Mouse (Mus musculus): ENCODE measurements around the gene Foxk1.

Foxk1 gene

DNA sequence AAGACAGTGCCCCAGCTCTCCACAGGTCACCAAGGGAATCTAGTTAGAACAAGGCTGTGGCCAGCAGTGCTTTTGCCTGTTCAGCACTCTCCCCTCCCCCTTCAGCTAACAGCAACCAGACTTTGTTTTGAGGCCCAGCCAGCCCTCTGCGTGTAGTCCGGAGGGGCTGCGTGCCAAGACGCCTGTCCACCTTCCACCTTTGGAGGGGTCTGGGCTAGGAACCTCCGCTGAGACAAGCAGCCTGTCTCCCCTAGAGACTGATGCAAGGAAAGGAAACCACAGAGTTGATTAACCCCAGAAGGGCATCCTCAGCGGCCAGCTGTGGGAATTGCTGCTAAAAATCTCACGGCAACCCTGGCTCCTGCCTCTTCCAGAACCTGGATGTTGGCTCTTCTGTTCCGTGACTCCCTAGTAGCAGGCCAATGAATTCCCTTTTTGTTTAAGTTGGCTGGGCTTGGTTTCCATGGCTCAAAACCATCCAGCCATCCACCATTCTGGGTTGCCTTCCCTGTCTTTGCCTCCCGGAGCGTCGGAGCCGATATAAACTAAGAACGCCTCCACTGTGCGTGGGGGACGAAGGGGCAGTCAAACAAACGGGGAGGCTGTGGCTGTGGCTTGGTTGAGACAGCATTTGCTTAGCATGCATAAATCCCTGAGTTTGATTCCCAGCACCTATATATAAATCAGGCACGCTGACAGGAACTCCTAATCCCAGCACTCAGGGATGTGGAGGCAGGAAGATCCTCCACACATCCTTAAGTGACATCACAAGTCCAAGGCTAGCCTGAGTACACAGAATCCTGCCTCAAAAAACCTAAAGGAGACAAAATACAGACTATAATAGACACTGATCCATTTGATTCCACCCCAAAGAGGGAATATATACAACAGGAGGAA lies 14.3 kb upstream of the Foxk1 start:
- no peak for DNase-seq (ENCODE audit: extremely low read depth, insufficient read length, low spot score)

DNA sequence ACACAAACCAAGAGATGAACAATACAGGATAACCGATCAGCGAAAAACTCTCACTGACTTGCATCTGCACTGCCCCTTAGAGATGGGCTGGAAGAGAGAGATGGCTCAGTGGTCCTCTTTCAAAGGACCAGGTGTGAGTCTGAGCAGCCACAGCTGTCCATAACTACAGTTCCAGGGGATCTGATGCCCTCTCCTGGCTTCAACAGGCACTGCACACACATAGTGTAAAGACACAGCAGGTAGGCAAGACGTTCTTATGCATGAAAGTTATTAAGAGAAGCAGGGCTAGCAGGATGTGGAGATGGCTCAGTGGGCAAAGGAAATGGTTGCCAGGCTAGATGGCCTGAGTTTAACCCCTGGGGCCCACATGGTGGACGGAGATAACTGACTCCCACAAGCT lies 13.6 kb upstream of the Foxk1 start:
- DNase-seq (ENCODE audit: extremely low read depth, insufficient read length, low spot score), result no peak

DNA sequence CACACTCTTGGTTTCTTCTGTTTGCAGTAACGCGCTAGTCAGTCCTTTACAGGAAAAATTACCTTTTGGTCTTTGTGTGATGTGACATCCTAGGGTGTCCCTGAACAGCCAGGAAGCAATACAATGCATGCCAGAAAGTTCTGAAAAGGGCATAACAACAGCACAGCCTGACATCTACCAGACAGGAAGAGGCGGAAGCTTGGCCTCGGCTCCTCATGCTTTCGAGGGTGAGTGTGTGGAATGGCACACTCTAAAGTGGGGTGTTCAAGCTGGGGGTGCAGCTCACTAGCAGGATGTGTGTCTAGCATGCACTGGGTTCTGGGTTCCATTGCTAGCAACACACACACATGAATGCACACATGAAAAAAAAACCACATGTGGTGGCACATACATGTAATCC lies 9.6 kb upstream of the Foxk1 start:
- DNase-seq (ENCODE audit: extremely low read depth, insufficient read length, low spot score), result no peak

DNA sequence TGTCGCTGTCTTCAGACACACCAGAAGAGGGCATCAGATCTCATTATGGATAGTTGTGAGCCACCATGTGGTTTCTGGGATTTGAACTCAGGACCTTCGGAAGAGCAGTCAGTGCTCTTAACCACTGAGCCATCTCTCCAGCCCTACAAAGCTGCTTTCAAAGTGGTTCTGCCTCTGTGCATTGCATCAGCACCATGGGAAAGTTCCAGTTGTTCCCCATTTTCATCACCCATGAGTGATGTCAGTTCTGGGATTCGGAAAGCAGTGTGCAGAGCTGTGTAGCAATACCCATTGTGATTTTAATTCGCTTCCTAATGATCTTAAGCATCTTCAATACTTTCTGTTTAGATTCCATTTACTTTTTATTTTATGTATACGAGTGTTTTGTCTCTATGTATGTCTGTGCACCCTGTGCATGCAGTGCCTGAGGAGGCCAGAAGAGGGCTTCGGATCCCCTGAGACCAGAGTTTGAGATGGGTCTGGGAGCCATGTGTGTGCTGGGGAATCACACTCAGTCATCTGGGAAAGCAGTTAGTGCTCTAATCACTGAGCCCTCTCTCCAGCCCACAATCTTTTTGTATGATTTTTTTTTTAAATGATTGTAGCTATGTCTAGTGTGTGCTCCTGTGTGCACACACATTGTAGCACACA lies 6.6 kb upstream of the Foxk1 start:
- DNase-seq (ENCODE audit: extremely low read depth, insufficient read length, low spot score), result no peak

DNA sequence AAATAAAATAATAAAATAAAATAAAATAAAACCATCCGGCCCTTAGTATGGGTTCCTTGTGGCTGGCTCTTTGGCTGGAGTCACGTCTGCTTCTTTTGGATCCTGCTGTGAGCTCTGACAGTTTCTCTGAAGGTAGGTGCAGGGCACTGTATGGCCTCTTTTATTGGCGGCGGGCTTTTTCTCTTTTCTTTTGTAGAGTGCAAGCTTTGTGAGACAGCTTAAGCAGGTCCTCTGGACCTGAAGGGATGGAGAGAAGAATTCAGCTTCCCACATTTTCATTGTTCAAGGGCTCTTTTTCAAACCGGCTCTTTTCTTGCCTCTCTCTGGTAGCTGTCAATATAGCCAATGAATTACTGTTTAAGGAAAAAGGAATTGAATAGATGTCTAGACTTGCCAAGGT lies 5.4 kb upstream of the Foxk1 start:
- DNase-seq (ENCODE audit: extremely low read depth, insufficient read length, low spot score), result no peak

DNA sequence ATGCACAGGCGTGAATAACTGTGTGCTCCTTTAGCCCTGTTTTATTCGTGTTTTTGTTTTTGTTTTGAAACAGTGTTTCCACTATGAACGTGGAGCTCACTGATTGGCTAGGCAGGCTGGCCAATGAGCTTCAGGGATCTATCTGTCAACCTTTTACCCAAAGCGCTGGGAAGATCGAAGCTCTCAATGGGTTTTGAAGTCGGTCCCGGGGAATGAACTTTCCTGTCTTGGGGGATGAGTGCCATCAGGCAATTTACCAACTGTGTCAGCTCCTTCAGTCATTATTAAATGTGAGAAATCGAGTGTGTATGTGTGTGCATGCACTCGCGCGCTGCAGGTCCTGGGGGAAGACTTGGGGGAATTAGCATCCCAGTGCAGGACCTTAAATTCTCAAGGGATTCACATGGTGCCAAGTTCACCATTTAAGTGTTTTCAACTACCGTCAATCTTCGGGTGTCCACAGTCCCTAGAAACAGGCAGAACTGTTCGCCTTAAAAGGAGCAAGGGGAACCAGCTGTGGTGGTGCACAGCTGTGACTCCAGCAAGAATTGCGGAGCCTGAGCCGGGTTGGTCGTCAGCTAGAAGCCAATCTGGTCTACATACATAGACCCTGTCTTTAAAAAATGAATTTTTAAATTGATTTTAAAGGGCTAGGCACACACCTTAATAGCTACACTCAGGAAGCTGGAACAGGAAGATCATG lies 965 bp upstream of the Foxk1 start:
- no peak for DNase-seq (ENCODE audit: extremely low read depth, insufficient read length, low spot score)

DNA sequence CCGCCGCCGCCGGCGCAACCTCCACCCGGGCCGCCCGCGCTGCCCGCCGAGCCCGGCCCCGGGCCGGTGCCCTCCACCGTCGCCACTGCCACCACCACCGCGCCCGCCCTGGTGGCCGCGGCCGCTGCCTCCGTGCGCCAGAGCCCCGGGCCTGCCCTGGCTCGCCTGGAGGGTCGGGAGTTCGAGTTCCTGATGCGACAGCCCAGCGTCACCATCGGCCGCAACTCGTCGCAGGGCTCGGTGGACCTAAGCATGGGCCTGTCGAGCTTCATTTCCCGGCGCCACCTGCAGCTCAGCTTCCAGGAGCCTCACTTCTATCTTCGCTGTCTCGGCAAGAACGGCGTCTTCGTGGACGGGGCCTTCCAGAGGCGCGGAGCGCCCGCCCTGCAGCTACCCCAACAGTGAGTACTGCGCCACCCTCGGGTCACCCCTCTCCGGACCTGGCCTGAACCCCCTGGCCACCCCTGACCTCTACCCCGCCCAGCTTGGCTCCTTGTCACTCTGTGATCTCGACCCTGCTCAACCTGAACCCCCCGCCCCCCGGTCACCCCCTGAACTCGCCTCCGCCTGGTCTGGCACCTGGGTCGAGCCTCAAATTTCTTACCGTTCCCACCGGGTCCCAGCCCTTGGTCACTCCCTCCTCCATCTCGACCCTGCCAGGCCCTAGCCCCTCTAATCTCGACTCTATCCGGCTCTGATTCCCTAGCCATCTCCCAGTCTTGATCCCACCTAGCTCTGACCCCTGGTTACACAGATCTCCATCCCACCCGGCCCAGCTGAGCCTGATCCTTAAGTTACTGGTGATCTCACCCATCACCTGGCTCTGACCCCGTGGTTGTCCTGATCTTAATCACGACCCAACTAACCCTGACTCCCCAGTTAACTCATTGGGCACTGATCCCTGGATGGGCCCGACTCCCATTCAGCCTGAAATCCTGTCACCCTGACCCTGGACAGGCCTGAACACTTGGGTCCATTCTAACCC lies 636 bp downstream of the Foxk1 start:
- DNase-seq (ENCODE audit: extremely low read depth, insufficient read length, low spot score), result peak; percentile 68

DNA sequence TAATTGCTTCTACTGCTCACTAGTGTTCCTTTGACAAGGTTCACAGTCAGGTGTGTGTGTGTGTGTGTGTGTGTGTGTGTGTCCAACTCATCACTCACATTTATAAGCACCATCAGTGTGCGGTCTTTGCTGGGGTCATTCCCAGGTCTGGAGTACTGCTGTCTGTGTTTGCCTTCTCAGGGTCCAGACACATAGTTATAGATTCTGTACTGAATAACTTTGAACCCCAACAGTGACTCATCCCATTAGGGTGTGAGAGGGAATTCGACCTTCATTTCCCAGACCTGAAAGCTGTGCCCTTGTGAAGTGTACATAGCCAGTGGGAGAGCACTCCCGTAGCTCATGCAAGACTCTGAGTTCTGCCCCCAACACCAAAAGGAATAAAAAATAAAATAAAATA lies 2.4 kb downstream of the Foxk1 start:
- DNase-seq (ENCODE audit: extremely low read depth, insufficient read length, low spot score), result no peak

DNA sequence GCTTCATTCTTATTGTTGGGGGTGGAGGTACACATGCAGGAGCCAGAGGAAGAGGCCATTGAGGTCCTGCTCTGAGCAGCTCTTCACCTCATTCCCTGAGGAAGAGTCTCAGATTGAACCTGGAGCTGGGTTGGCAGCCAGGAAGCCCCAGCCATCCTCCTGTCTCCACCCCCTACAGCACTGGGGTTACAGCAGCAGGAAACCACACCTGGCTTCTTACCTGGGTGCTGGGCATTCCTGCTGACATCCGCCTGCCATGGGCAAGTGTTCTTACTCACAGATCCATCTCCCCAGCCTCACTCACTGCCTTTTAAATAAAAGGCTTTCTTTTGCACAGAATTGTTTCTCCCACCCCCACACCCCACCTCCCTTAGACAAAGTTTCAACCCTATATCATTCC lies 3.0 kb downstream of the Foxk1 start:
- DNase-seq (ENCODE audit: extremely low read depth, insufficient read length, low spot score), result no peak

DNA sequence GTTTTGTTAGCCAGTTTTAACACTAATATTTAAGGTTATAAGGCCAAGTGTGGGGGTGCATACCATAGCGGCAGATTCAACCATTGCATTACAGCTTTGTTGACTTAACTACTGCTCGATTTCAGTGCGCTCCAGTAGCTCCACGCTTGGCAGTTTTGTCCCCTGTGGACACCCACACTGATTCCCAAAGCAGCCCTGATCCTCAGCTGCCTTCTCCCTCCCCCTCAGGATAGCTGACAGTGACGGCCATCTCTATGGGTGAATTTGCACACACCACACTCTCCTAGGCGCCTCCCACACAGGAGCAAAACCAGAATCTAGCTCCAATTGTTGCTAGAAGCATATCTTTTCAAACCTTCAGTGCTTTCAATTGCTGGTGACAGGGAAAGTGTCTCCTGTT lies 4.1 kb downstream of the Foxk1 start:
- DNase-seq (ENCODE audit: extremely low read depth, insufficient read length, low spot score), result no peak

DNA sequence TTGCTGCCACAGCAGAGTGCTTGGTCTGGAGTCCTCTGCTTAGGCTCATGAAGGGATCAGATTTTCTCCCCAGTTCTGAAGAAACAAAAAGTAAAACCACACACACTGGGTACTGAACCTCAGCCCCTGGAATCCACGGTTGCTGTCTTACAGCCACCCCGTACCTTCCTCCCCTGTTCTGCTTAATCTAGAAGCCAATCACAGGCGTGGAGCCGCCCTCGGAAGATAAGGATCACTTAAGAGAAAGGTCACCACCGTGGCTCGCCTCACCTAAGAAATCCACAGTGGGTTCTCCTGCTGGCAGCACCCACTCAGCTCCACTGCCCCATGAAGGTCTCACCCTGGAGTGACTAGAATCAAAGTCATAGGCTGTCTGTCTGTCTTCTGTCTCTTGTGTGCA lies 5.1 kb downstream of the Foxk1 start:
- no peak for DNase-seq (ENCODE audit: extremely low read depth, insufficient read length, low spot score)

DNA sequence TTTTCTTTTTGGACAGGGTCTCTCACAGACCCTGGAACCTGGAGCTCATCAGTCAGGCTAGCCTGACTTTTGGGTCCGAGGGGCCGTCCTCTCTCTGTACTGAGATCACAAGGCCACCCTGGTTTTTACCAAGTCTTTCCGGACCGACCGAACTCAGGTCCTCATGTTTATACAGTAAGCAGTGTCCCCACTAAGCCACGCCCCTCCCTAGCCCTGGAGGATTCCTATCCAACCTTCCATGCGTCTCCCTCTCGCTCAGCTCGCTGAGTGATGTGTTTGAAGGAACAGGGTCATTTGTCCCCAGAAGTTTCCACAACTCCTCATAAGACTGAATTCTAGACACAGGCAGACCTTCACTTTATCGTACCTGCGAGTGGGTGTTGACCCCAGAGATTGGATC lies 5.6 kb downstream of the Foxk1 start:
- no peak for DNase-seq (ENCODE audit: extremely low read depth, insufficient read length, low spot score)

DNA sequence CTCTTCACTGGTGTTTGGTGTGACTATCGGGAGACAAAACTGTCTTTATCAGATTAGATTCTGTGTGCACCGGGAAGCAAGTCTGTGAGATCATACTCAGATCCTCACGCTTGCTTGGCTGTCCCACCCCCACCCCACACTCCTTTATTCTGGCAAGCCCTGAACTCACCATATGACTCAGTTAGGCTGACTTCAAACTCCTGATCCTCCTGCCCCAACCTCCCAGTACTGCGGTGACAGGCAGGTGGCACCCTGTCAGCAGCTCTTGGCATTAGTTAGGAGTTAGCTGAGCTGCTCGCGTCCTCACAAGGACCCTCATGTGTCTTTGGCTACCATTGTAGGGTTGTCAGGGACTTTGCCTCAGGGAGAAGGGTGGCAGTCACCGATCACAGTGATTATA lies 6.1 kb downstream of the Foxk1 start:
- no peak for DNase-seq (ENCODE audit: extremely low read depth, insufficient read length, low spot score)

DNA sequence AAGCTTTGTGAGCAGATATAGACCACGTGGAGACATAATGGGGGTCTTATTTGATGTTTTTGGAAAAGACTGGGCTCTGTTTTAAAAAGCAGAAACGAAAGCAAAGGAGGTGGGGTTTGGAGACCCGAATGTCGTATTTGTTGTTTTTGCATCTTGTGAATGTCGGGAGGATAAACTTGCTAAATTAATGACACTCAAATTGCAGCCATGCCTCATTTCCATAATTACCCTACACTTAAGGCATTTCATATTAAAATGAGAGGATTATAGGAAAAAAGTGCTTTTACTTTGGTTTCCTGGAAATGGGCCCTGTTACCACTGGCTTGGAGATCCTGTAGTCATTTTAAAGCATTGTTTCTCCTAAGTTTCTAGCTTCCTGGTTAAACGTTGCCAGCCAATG lies 7.9 kb downstream of the Foxk1 start:
- DNase-seq (ENCODE audit: extremely low read depth, insufficient read length, low spot score), result no peak

DNA sequence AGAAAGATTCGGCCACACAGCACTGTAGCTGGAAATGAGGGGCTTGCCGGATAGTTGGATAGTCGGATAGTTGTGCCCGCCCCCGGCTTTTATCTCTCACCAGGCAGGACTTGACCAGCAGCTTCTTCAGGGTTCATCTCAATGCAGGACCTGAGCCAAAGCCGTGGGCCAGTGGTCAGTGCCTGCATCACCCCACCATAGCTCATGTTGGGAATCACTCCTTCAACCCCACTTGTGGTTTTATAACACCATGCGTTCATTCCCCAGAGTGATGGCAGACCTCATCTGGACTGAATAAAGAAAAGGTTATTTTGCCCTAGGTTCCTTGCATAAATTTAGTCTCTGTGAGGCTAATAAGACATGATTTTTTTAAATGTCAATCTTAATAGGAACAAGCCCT lies 9.1 kb downstream of the Foxk1 start:
- DNase-seq (ENCODE audit: extremely low read depth, insufficient read length, low spot score), result no peak

DNA sequence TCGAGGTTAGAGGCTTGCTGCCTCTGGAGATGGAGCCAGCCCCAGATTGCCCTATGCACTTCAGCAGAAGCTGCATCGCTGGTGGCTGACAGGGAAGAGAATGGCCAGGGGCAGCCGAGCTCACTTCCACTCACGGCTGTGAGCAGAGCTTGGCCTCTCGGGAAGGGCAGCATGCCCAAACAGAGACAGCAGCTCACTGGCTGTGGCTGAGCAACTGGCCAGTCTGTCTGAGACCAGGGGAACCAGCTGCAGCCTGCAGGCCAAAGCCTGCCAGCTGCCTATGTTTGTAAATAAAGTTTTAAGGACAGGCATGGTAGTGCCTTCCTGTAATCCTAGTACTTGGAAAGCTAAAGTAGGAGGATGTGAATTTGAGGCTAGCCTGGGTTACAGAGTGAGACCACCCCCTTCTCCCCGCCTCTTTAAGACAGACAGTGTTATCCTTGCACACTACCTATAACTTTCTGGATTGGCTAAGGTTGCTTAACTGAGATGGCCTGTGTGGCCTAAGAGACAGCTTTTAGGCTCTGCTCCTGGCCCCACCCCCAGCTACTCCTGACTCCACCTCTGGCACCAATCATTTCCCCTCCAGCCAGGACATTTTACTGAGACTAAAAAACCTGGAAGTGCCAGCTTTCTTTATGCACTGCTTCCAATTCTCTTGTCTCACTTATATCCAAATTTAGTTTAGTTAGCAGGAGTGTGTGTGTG lies 11.5 kb downstream of the Foxk1 start:
- DNase-seq (ENCODE audit: extremely low read depth, insufficient read length, low spot score), result no peak

DNA sequence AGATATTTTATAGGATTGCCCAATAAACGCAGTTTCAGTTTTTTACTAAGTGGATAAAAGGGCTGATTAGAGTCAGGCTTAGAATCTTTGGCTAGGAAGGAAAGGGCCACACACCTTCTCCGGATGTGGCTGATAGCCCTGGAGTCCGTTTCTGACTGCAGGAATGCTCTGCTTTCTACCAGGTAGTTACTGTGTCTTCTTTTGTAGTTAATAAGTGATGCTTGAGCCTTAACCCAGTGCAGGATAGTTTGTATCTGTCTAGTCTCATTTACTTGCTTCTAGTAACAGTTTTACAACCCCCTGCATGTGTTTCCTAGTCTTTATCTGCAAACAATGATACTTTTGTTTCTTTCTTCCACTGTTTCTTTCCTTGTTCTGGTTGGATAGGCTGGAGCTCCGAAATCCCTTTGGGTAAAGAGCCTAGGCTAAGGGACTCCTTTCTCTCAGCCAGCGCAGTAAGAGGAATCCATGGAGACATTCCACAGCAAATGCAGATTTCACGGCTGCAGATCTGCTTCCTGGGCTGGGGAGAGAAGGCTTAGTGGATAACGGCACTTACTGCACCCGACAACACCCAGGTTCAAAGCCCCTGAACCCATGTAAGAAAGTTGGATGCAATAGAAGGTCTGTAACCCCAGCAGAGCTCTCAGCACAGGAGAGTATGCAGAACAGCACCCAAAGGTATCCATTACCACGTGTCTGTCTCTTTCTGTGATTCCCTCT lies 12.6 kb downstream of the Foxk1 start:
- DNase-seq (ENCODE audit: extremely low read depth, insufficient read length, low spot score), result no peak

DNA sequence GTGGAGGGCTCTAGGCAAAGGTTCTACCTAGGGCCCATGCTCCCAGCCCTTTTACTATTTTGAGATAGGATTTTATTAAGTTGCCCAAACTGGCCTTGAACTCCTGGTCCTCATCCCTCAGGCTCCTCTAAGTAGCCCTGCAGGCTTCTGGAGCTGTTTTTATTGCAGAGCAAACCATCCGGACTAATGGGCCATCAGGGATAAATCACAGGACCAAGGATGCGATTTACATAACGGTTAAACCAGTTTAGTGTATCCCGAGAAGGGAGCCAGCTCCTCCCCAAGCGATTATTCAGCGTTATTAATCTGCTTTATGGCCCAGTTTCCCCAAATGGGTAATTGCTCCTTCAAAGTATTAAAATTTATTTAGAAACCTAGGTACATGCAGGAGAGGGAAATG lies 14.1 kb downstream of the Foxk1 start:
- no peak for DNase-seq (ENCODE audit: extremely low read depth, insufficient read length, low spot score)

DNA sequence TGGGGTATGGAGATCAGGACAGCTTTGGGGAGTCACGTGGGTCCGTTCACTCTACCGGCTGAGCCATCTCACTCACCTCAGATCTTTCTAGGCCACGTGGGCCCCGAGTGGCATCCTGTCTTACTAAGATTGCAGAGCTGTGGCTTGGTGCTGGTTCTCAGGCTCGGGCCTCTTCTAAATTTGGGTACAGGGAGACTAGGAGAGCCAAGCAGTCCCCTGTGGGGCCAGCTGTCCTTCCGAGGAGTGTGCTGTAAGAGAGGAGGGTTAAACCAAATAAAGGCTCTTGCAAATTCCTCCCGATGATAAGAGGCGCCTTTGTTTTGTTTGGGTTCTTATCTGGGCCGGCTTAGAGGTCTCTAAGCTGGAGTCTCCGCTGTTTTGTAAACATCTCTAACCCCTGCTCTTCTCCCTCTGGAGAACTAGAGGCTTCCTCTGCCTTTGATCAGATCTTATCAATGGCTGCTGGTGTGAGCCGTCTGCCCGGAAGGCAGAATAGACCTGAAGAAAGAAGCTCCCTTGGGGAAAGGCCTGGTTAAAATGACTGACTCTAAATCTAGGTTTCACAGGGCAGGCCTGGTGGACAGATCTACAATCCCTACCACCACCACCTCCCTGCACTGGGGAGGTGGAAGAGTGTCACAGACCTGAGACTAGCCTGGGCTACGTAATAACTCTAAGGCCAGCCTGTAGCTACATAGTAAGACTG lies 14.9 kb downstream of the Foxk1 start:
- no peak for DNase-seq (ENCODE audit: extremely low read depth, insufficient read length, low spot score)
